Mouse (Mus musculus): ENCODE results near the gene Nxpe4. TPM values are rescaled to one million over a fixed set of nuclear protein-coding genes. Genes with fewer than 3 reads are reported as not detected.
"Not testable (repeated sequence)": the region's sequence is repeated elsewhere in the genome, so short reads cannot be mapped to it uniquely, and the experiment has no call there.

The Nxpe4 gene
- total RNA-seq (2021): 1 to 10 TPM; 3.0 to 3.1 TPM
- long read RNA-seq, experiment 1, partial matches to known transcripts: 0 of 8 reads
- long read RNA-seq, experiment 1, other reads (novel, unspliced or antisense): 8 of 8 reads
- long read RNA-seq, experiment 2, partial matches to known transcripts: 0 of 4 reads
- long read RNA-seq, experiment 2, other reads (novel, unspliced or antisense): 4 of 4 reads

DNA sequence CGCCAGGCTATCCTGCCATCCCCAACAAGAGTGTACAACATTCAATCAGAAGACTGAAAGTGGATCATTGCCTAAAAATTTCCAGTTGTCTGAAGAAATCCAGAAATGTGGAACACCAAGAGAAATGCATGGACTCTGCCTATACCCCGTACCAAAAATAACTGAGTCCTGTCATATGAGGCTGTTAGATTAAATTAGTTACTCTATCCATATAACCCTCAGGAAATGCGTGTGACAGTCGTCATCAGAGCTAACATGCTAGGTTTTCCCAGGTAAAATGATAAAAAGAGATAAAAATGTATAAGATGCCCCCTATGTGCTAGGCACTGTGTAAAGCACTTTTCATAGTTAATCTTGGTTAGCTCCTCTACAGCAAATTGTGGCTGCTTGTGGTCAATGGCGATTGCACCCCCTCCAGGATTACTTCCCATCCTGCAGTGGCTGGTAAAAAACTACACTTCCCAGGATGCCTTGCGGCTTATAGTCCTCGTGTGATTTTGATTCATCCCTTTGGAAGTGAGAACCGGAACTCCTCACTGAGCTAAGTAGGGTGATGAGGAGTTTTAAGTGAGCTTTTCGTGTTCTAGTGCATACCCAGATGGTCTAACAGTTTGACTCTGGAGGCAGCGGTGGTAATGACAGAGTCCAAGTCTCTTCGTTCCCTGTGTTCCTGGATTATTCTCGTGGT is at the start of gene Nxpe4:
Nxpe4 (plus strand) TSS at position 519 of the 688 bp plus-strand sequence.
- DNase-seq: peak; percentile 67
- peak; percentile 48 for TF ChIP-seq CTCF (IDR thresholded peaks at IDR 0.05)
- intact Hi-C loops (cut with DNase I): no loop called here
- Histone ChIP-seq H3K4me3 (peak within 1 kb of the TSS; percentile 70), H3K27ac (no peak within 1 kb of the TSS)

DNA sequence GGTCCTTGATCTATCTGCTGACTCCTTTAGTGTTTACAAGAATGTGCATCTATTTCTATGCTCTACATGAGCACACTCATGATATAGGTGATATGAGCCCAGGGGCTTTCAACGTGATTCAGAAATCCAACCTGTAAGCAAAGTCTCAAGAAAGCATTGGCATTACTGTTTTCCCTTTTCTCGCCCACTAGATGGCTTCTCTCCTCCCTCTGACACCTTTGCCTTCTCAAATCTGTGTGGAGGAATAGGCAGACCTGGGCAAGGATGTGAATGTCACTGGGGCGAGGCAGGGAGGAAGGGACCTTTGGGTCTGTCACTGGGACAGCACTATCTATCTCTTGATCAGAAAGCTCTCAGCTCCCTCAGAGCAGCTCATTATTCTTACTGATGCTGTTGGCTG is 35.0 kb upstream of the Nxpe4 start:
- Histone ChIP-seq H3K4me3 (no peak overlapping the region), H3K27ac (no peak overlapping the region)
- intact Hi-C loops (cut with DNase I): no loop called here
- TF ChIP-seq CTCF (IDR thresholded peaks at IDR 0.05): no peak
- no peak for DNase-seq

DNA sequence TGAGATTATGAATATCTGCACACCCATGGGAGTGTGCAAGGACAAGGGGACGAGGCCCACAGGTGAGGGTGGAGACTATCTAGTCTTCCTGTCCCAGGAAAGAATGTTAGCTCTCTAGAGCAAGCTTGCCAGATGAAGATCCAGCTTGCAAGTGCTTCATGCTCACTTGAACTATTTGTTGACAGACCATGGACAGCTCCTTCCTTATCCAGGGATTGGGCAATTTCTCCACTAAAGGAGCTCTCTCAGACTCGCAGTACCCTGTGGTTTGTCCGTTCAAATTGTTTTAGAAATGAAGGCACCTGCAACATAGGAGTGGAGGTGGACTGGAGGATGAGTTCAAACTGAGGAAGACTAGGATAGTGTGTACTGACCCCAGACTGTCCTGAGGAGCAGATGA is 24.3 kb upstream of the Nxpe4 start:
- no peak overlapping the region for H3K27ac ChIP-seq
- no peak for TF ChIP-seq CTCF (IDR thresholded peaks at IDR 0.05)
- intact Hi-C loops (cut with DNase I): no loop called here
- no peak for DNase-seq
- no peak overlapping the region for H3K4me3 ChIP-seq

DNA sequence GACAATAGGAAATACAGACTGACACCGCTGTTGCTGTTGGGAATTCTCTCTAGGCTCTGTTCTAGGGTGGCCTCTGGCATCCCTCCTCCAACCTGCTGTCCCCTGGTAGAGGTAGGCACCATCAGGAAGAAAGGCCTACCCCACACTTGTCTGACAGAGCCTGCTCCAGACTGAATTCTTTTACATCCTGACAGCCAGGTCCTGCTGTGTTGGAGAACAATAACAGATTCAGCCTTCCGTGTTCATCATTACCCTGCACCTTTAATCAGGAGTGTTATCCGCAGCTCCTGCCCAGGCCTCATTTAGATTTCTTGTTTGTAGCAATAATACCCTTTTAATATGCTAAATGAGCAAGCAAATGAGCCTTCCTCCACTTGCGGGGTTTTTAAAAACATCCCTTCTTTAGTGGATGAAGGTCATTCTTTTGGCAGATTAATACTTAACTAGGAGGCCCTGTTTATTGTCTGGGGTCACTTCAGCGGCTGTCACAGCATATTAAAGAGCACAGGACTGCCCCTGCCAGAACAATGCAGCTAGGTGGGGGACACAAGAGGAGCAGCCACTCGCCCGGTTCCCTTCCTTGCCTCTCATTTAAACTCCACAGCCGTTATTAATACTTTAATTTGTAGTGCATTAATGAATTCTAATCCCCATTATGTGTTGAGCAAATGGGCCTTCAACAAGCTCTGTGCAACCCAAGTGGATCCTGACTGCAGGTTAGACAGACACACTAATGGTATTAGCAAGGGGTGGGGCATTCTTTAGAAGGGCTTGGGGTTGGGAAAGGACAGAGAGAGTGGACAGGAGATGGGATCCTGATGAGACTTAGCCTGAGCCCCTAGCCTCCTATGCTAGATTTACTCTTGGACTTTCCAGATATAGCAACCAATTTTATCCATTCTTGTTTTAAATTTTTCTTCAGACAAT is 21.1 kb upstream of the Nxpe4 start:
- DNase-seq: no peak
- no peak overlapping the region for H3K27ac ChIP-seq
- intact Hi-C loops (cut with DNase I): no loop called here
- no peak overlapping the region for H3K4me3 ChIP-seq
- no peak for TF ChIP-seq CTCF (IDR thresholded peaks at IDR 0.05)

DNA sequence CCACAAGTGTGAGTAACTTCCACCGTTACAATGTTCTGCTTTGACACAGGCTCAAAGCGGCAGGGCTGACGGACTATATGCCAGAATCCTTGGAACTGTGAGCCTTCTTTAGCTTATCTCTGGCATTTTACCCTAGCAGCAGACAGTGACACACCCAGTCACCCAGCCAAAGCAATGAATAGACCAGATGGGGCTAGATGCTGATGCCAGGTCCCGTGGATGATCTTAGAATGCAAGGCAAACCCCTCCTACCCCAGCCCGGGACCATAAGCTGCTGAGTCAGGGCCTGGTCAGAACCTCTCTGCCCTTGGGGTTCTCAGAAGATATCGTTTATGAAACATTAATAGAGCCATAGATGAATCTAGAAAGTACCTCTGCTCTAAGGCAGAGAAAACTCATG is 19.2 kb upstream of the Nxpe4 start:
- no peak overlapping the region for H3K4me3 ChIP-seq
- H3K27ac ChIP-seq: no peak overlapping the region
- no peak for TF ChIP-seq CTCF (IDR thresholded peaks at IDR 0.05)
- intact Hi-C loops (cut with DNase I): no loop called here
- DNase-seq: no peak

DNA sequence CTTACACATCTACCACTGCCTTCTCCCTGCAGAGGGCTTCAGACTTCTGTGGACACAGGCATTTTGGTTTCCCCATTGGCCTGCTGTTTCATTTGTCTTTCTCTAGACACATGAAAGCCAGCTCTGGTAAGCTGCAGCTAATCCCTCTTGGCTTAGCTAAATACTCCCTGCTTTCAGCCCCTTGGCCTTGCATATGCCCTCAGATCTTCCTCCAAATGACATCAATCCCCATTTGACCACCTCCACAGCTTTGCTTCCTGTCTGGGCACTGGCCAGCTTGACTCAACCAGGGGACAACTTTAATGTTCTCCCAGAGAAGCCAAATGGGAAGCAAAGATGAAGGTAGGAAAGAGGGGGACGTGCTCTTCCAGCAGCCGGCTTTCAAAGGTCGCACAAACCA is 15.1 kb upstream of the Nxpe4 start:
- no peak overlapping the region for H3K27ac ChIP-seq
- no peak for DNase-seq
- no peak overlapping the region for H3K4me3 ChIP-seq
- intact Hi-C loops (cut with DNase I): no loop called here
- no peak for TF ChIP-seq CTCF (IDR thresholded peaks at IDR 0.05)

DNA sequence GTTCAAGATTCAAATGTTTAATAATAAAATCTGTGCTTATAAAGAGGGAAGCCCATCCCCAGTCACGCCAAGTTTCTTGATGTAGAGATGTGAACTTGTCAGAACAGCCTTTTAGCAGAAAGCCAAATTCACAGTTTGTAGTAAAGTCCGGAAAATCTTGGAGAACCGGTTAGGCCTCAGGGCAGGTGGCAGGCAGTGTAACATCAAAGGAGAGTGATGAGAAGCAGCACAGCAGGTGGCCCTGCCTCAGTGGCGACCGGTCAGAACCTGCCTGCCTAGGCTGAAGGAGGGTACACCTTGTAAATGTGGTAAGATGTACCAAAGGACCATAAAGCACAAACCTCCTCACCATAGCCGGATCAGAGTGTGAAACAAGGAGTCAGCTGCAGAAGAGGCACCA is 4.7 kb downstream of the Nxpe4 start:
- H3K4me3 ChIP-seq; intact Hi-C loops (cut with DNase I); DNase-seq; H3K27ac ChIP-seq: not testable (repeated sequence)

DNA sequence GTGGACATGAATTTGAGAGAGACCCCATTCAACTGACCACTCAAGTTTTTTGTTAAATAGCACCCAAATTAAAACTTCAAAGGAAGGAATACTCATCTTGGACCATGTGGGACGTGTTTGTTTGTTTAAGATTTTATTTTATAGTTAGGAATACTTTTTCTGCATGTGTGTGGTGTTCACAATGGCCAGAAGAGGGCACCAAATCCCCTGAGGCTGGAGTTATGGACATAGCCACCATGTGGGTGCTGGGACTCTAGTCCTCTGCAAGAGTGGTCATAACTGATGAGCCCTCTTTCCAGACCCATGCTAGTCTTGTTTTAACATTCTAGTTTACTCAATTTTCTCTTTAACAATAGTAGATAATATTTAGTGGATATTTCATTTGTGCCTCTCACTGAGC is 14.9 kb downstream of the Nxpe4 start:
- TF ChIP-seq CTCF (IDR thresholded peaks at IDR 0.05): peak; percentile 56
- intact Hi-C loops (cut with DNase I): no loop called here
- Histone ChIP-seq H3K27ac (no peak overlapping the region), H3K4me3 (no peak overlapping the region)
- DNase-seq: no peak

DNA sequence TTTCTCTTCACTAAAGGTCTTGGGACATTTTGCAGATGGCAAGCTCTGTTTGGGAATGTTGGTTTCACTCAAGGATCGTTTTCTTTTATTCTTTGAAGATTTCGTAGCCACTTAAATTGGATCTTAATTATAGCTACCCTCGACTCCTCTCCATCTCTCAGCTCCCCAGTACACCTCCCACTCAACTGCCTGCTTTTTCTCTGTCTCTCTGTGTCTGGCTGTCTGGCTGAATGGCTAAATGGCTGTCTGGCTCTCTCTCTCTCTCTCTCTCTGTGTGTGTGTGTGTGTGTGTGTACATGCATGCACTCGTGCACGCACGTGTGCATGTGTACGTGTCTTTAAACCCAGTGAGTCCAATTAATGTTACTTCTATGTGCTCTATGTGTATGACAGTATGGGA is 19.5 kb downstream of the Nxpe4 start:
- no peak for DNase-seq
- no peak overlapping the region for H3K4me3 ChIP-seq
- intact Hi-C loops (cut with DNase I): no loop called here
- H3K27ac ChIP-seq: no peak overlapping the region
- no peak for TF ChIP-seq CTCF (IDR thresholded peaks at IDR 0.05)

DNA sequence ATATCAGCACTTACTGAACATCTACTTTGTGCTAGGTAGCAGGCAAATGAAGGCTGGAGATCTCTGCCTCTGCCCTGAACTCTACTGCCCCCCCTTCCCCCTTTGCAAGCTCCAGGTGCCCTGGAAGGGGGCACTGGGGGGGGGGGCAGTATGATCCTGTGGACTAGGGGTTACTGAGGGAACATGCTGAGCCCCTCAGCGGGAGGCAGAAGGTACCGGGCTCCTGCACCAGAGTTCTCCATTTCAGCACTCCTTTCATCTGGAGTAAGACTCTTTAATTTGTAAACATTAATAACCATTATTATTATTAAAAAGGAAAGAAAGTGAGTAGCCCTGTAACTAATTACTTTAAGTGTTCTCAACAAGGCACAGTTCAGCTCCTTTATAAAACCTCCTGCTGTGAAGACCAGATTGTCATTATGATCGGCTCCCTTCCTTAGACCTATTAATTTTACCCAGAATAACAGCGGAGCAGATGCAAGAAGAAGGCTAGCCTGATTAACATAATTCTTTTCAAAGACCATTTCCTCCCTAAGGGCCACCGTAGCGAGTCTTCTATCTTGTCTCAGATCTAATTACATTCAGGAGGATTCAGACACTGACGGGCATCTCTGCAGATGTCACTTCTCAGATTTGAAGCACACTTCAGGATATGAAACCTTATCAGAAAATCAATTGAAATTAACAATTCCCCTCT is 21.0 kb downstream of the Nxpe4 start:
- DNase-seq: no peak
- intact Hi-C loops (cut with DNase I): no loop called here
- TF ChIP-seq CTCF (IDR thresholded peaks at IDR 0.05): no peak
- no peak overlapping the region for H3K4me3 ChIP-seq
- H3K27ac ChIP-seq: no peak overlapping the region

DNA sequence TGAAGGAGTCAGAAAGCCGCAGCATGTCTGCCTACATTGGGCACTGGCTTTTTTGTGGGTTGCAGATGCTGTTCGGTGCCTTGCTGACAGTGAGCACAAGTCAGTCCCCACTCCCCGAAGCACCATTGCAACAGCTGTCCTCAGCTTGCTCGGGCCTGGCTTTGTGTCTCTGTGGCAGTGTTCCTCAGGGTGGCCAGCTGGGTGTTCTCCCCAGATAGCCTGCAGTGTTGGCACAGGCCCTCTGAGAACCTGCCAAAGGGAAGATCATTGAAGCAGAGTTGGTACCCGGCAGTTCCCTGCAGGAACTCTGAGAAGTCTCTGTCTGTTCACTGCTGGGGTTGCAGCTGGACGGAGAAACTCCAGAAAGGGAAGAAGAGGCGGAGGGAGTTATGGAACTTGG is 22.5 kb downstream of the Nxpe4 start:
- intact Hi-C loops (cut with DNase I): no loop called here

DNA sequence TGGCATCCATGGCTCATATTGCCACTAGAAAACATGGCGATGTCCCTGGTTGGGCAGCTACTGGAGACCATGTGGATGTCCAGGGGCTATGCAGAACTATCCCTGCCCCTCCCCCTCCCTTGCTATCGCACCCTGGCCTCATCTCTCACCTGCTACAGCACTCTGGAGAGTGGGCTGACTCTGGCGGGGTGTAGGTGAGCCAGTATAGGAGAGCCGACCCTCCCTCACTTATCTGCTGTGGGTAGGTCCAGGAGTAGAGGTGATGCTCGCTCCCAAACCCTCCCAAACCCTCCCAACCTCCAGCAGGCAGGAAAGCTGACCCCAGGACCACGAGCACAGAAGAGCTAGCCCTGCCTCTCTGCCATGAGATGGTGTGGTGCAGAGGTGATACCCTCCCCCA is 27.0 kb downstream of the Nxpe4 start:
- intact Hi-C loops (cut with DNase I): no loop called here
- TF ChIP-seq CTCF (IDR thresholded peaks at IDR 0.05): no peak
- DNase-seq: no peak
- Histone ChIP-seq H3K27ac (no peak overlapping the region), H3K4me3 (no peak overlapping the region)

More for the DNA sequence above, 22.5 kb downstream of the Nxpe4 start:
- no peak overlapping the region for H3K27ac ChIP-seq
- DNase-seq: peak; percentile 73
- no peak overlapping the region for H3K4me3 ChIP-seq
- TF ChIP-seq CTCF (IDR thresholded peaks at IDR 0.05): no peak
